Mouse (Mus musculus): Measurements from ENCODE around the gene Kcna3. TPM values are rescaled to one million over a fixed set of nuclear protein-coding genes. Genes with fewer than 3 reads are reported as not detected.
A peak's percentile ranks its signal among the peaks of the same experiment; 100 is the strongest.

Kcna3 gene
- polyA plus RNA-seq, 1 experiment from 2014 or later: 4.5 TPM

DNA sequence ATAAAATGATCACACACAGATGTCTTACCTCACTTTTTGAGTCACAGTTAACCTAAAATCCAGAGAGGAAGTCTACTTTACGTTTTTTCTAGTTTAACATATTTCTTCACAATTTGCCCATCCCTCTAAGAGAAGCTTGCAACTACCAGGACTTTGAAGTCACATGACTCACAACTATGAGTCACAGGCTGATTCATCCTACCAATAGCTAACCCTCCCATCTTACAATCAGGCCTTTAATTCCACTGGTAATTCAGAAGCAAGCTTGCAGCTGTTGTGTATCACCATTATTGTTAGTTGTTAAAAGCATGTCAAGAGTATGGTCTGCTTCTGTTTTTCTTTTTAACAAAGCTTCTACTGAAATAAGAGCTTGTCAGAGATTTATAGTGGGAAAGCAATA lies 26.8 kb downstream of the Kcna3 start:
- Histone ChIP-seq H3K36me3 (ENCODE audit: insufficient read depth) (no peaks in the 10 kb centered on the region), H3K9me3 (ENCODE audit: low read depth, low read length) (no peaks in the 10 kb centered on the region), H3K27me3 (ENCODE audit: insufficient read depth, low read length) (no peaks in the 10 kb centered on the region), H3K9ac (no peak overlapping the region), H3K4me1 (ENCODE audit: insufficient read depth) (no peaks in the 10 kb centered on the region), H3K4me3 (ENCODE audit: low read depth, low read length) (no peak overlapping the region), H3K4me2 (no peak overlapping the region), H3K27ac (ENCODE audit: low read depth) (no peak overlapping the region)
- no peak for DNase-seq
- TF ChIP-seq CTCF (IDR thresholded peaks at IDR 0.05; ENCODE audit: low read depth): no peak
- 43% methylated on average over 1 of the region's 1 CpGs for WGBS
- no peak for ATAC-seq (ENCODE audit: insufficient read depth)

DNA sequence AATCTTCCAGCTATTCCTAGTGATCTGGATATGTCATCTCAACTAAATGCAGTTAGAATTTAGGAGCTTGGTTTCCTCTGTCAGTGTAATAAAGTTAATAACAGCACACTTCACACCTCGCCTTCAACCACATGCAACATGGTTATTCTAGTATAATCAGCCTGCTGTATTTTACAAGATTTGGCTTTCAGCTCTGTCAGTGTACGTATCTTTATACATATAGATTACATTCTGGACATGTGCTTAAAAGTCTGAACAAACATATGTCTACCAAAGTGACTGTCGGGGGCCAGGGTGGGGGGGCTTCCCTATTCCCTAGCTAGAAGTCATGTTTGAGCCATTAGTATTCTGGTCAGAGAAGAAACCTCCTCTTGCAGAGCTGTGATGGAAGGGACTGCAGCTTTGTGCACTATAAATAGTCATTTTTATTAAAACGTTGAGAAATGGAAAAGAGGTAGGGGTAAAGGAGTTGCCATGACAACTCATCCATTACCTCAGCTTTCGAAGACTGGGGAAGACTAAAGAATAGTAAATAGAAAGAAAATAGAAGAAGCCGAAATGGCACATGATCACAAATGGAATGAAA lies 29.6 kb downstream of the Kcna3 start:
- Histone ChIP-seq H3K36me3 (ENCODE audit: insufficient read depth) (no peaks in the 10 kb centered on the region), H3K4me3 (ENCODE audit: low read depth, low read length) (no peak overlapping the region), H3K27me3 (ENCODE audit: insufficient read depth, low read length) (no peaks in the 10 kb centered on the region), H3K4me1 (ENCODE audit: insufficient read depth) (no peaks in the 10 kb centered on the region), H3K9me3 (ENCODE audit: low read depth, low read length) (no peaks in the 10 kb centered on the region), H3K9ac (no peak overlapping the region), H3K27ac (ENCODE audit: low read depth) (no peak overlapping the region), H3K4me2 (no peak overlapping the region)
- WGBS: 59% methylated on average over 6 of the region's 6 CpGs
- no peak for TF ChIP-seq CTCF (IDR thresholded peaks at IDR 0.05; ENCODE audit: low read depth)
- ATAC-seq (ENCODE audit: insufficient read depth) (no peak), DNase-seq (no peak)

DNA sequence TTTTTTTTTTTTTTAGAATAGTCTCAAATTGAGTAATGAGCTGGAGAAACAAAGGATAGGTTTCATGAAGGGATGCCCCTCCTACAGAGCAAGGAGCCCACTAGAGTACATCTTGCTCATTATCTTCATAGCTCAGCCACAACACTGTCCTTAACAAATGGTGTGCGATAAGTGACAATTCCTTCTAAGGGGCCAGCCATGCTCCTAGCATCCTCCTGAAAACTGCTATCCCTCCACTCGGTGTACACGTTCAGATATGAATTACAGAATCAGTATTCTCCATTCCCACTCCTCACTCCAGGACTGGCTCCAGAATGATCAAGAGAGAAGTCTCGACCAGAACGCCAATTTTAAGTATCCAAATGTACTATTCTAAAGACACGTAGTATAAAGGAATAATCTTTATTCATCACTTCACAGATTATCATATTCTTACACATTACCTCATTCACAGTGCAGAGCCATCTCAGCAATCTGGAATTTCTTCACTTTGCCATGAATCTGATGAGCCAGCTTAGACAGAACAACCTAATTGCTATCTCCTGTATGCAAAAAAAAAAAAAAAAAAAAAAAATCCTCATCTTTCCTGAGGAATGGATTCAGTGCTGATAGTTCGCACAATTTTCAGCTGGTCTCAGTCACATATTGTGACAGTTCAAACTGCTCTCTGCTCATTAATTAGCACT lies 30.3 kb downstream of the Kcna3 start:
- ATAC-seq (ENCODE audit: insufficient read depth): no peak
- Histone ChIP-seq H3K36me3 (ENCODE audit: insufficient read depth) (no peaks in the 10 kb centered on the region), H3K4me3 (ENCODE audit: low read depth, low read length) (no peak overlapping the region), H3K4me2 (no peak overlapping the region), H3K27ac (ENCODE audit: low read depth) (no peak overlapping the region), H3K4me1 (ENCODE audit: insufficient read depth) (no peaks in the 10 kb centered on the region), H3K27me3 (ENCODE audit: insufficient read depth, low read length) (no peaks in the 10 kb centered on the region), H3K9ac (no peak overlapping the region), H3K9me3 (ENCODE audit: low read depth, low read length) (no peaks in the 10 kb centered on the region)
- DNase-seq: no peak
- WGBS: 73% methylated on average over 7 of the region's 7 CpGs
- no peak for TF ChIP-seq CTCF (IDR thresholded peaks at IDR 0.05; ENCODE audit: low read depth)

DNA sequence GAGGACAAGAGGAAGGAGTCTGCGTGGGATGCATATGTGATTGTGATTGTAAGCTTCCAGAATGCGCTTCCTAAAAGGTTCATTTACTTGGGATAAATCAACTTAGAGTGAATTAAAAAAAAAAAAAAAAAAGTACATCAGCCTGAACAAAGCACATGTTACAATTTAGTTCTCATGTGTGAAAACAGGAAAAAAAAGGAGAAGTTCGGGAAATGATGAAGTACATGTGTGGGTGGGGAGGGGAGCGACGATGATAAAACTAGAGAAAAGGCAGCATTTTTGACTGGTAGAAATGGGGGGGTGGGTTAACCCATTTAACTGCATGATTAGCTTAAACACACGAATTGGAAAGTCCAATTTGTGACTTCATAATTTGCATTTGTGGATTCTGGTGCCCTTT lies 31.3 kb downstream of the Kcna3 start:
- Histone ChIP-seq H3K4me2 (no peak overlapping the region), H3K27me3 (ENCODE audit: insufficient read depth, low read length) (no peaks in the 10 kb centered on the region), H3K4me3 (ENCODE audit: low read depth, low read length) (no peak overlapping the region), H3K36me3 (ENCODE audit: insufficient read depth) (no peaks in the 10 kb centered on the region), H3K9me3 (ENCODE audit: low read depth, low read length) (no peaks in the 10 kb centered on the region), H3K4me1 (ENCODE audit: insufficient read depth) (no peaks in the 10 kb centered on the region), H3K9ac (no peak overlapping the region), H3K27ac (ENCODE audit: low read depth) (no peak overlapping the region)
- WGBS: 72% methylated on average over 6 of the region's 6 CpGs
- TF ChIP-seq CTCF (IDR thresholded peaks at IDR 0.05; ENCODE audit: low read depth): no peak
- DNase-seq: no peak
- ATAC-seq (ENCODE audit: insufficient read depth): no peak

DNA sequence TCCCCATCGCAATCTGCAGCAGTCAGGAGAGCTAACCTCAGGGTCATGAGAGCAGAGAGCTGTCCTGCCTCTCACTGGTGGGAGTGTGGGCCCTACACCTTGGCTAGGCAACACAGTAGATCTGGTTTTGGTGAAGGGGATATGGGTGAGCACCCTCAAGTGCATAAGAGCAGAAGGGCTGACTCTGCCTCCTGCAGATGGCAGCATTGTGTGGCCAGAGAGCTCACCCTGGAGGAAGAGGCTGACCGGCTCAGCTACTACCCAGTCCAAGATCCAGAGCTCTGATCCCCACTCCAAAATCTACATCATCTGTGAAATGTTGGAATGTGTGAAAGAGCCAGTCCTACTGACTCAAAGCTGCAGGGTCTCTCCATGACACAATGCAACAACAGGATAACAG lies 37.9 kb downstream of the Kcna3 start:
- 0 out of 2 replicates have a peak, but pooled peaks have one; percentile 21 for TF ChIP-seq CTCF (IDR thresholded peaks at IDR 0.05; ENCODE audit: low read depth)
- Histone ChIP-seq H3K27me3 (ENCODE audit: insufficient read depth, low read length) (no peaks in the 10 kb centered on the region), H3K4me2 (no peak overlapping the region), H3K9ac (no peak overlapping the region), H3K4me3 (ENCODE audit: low read depth, low read length) (no peak overlapping the region), H3K4me1 (ENCODE audit: insufficient read depth) (peaks cover 3% of the 10 kb centered on the region; the same call in 1 of the 2 replicates), H3K36me3 (ENCODE audit: insufficient read depth) (no peaks in the 10 kb centered on the region), H3K9me3 (ENCODE audit: low read depth, low read length) (no peaks in the 10 kb centered on the region), H3K27ac (ENCODE audit: low read depth) (no peak overlapping the region)
- DNase-seq: no peak
- 43% methylated on average over 2 of the region's 2 CpGs for WGBS
- ATAC-seq (ENCODE audit: insufficient read depth): no peak

DNA sequence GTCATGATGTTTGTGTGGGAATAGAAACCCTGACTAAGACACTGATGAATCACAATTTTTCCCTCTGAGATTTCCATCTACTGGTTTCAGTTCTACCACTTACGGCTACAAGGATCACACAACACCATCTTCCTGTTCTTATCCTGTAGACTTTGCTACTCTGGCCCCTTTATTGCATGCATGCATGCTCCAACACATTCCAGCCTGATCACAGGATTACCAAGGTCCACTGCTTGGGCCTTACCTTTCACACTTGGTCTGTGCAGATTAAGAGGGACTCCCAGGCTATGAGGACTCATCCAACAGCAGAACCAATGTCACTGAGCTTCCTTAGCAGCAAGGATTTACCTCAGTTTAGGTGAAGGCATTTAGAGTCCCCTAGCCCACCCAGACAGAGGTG lies 39.7 kb downstream of the Kcna3 start:
- Histone ChIP-seq H3K27ac (ENCODE audit: low read depth) (no peak overlapping the region), H3K4me2 (no peak overlapping the region), H3K36me3 (ENCODE audit: insufficient read depth) (no peaks in the 10 kb centered on the region), H3K9me3 (ENCODE audit: low read depth, low read length) (no peaks in the 10 kb centered on the region), H3K27me3 (ENCODE audit: insufficient read depth, low read length) (no peaks in the 10 kb centered on the region), H3K4me3 (ENCODE audit: low read depth, low read length) (no peak overlapping the region), H3K9ac (no peak overlapping the region), H3K4me1 (ENCODE audit: insufficient read depth) (peaks cover 3% of the 10 kb centered on the region; the same call in 1 of the 2 replicates)
- TF ChIP-seq CTCF (IDR thresholded peaks at IDR 0.05; ENCODE audit: low read depth): no peak
- WGBS: 76% methylated on average over 1 of the region's 1 CpGs
- no peak for ATAC-seq (ENCODE audit: insufficient read depth)
- DNase-seq: no peak

DNA sequence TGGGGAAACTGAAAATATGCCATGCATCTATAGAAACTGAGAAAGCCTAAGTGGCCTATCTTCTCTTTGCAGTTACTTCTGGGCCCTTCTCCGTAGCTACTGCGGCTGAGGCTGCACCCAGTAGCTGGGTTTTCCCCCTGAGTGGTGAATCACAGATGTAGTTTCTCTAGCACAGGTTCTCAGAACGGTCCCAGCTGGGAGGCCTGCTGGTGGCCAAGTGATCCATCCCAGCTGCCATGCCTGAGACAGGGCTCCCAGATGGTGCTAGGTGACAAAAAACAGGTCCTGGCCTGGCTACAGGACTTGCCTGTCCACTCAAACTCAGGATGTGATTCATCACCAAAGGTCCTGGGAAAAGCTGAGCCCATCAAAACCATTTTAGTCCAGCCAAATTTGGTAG lies 40.7 kb downstream of the Kcna3 start:
- no peak overlapping the region for H3K4me3 ChIP-seq (ENCODE audit: low read depth, low read length)
- no peak overlapping the region for H3K27ac ChIP-seq (ENCODE audit: low read depth)
- peak; percentile 86 for DNase-seq
- H3K36me3 ChIP-seq (ENCODE audit: insufficient read depth): no peaks in the 10 kb centered on the region
- no peaks in the 10 kb centered on the region for H3K27me3 ChIP-seq (ENCODE audit: insufficient read depth, low read length)
- no peaks in the 10 kb centered on the region for H3K9me3 ChIP-seq (ENCODE audit: low read depth, low read length)
- H3K4me1 ChIP-seq (ENCODE audit: insufficient read depth): peaks cover 3% of the 10 kb centered on the region; the same call in 1 of the 2 replicates
- TF ChIP-seq CTCF (IDR thresholded peaks at IDR 0.05; ENCODE audit: low read depth): no peak
- 30% methylated on average over 3 of the region's 3 CpGs for WGBS
- H3K4me2 ChIP-seq: no peak overlapping the region
- no peak overlapping the region for H3K9ac ChIP-seq
- peak; percentile 94 for ATAC-seq (ENCODE audit: insufficient read depth)

Data from lung, embryonic 14.5 days (tissue).